In the genomic region with DNA sequence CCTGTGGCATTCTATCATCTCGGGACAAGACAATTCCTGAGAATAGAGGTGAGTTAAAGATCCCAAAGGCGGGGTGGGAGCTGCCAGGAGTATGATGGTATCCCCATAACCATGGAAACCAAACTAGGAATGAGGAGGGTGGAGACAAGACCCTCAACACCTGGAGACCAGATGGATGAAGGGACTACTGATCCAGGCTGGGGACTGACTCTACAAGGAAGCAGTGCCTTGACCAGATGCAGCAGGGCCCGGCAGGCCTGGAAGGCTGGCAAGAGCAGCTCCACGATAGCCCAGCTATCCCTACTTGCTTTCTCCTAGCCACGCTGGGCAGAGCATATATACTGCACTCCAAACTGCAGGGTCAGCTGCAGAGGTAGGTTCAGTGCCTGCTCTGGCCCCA, we compare ENCODE assay signal across 11 mouse cellular contexts. TPM values are rescaled to one million over a fixed set of nuclear protein-coding genes. Genes with fewer than 3 reads are reported as not detected.
DNase-seq lines count a peak whose midpoint lies in the region; ATAC-seq lines count a peak whose summit lies in the region.
"Had no signal": no experiment of that assay in that cellular context is flagged by ENCODE, and none has a peak within 500 bp of the region (broad histone marks: within the 10 kb centered on the region; RNA-seq: fewer than 3 reads in every experiment).

No protein-coding gene starts in this region.

- 0 out of 2 replicates have a peak, but pooled peaks have one; percentile 3 for ATAC-seq in kidney, embryonic 15.5 days (replicated peaks; ENCODE audit: low FRiP score)
- 0 out of 2 replicates have a peak, but pooled peaks have one; percentile 41 for ATAC-seq in embryonic facial prominence, embryonic 12.5 days (ENCODE audit: insufficient number of reproducible peaks, insufficient read depth, low FRiP score, low TSS enrichment)
- 0 out of 2 replicates have a peak, but pooled peaks have one; percentile 33 for ATAC-seq in limb, embryonic 13.5 days (ENCODE audit: low FRiP score, low read depth)
- ATAC-seq: midbrain, embryonic 13.5 days had no signal

- WGBS in kidney, embryonic 15.5 days, result 72% methylated on average over 5 of the region's 5 CpGs
- 45% methylated on average over 5 of the region's 5 CpGs for WGBS in embryonic facial prominence, embryonic 12.5 days
- 41% methylated on average over 5 of the region's 5 CpGs for WGBS in limb, embryonic 13.5 days

- peak overlapping the region; percentile 26; the same call in 1 of the 2 replicates for H3K9ac ChIP-seq in kidney, embryonic 15.5 days
- H3K9ac ChIP-seq in embryonic facial prominence, embryonic 12.5 days, result no peak overlapping the region
- H3K9ac ChIP-seq in limb, embryonic 13.5 days, result no peak overlapping the region
- H3K9ac ChIP-seq: midbrain, embryonic 13.5 days had no signal

- DNase-seq in gastrocnemius, postnatal 10 days, result peak; percentile 3
- no peak for DNase-seq in gastrocnemius, adult 8-10 months (ENCODE audit: low spot score in 2 of 2)
- DNase-seq in kidney, postnatal 36 days, result no peak
- DNase-seq in MN1 (ENCODE audit: low spot score), result no peak
- DNase-seq in ovary, postnatal 14 days (ENCODE audit: low spot score), result no peak
- DNase-seq: thymus, adult 18-20 months had no signal

- H3K9me3 ChIP-seq in kidney, embryonic 15.5 days (replicated peaks), result no peaks in the 10 kb centered on the region
- H3K9me3 ChIP-seq in embryonic facial prominence, embryonic 12.5 days, result no peaks in the 10 kb centered on the region
- no peaks in the 10 kb centered on the region for H3K9me3 ChIP-seq in limb, embryonic 13.5 days
- H3K9me3 ChIP-seq: G1E; midbrain, embryonic 13.5 days had no signal

- no peaks in the 10 kb centered on the region for H3K36me3 ChIP-seq in kidney, embryonic 15.5 days
- no peaks in the 10 kb centered on the region for H3K36me3 ChIP-seq in embryonic facial prominence, embryonic 12.5 days
- H3K36me3 ChIP-seq in limb, embryonic 13.5 days, result no peaks in the 10 kb centered on the region
- H3K36me3 ChIP-seq: G1E; midbrain, embryonic 13.5 days had no signal

- H3K27ac ChIP-seq in kidney, embryonic 15.5 days, result peak overlapping the region; percentile 81
- no peak overlapping the region for H3K27ac ChIP-seq in embryonic facial prominence, embryonic 12.5 days
- H3K27ac ChIP-seq in limb, embryonic 13.5 days, result no peak overlapping the region
- H3K27ac ChIP-seq: midbrain, embryonic 13.5 days had no signal

- H3K27me3 ChIP-seq in kidney, embryonic 15.5 days, result no peaks in the 10 kb centered on the region
- no peaks in the 10 kb centered on the region for H3K27me3 ChIP-seq in embryonic facial prominence, embryonic 12.5 days
- H3K27me3 ChIP-seq in limb, embryonic 13.5 days, result no peaks in the 10 kb centered on the region
- H3K27me3 ChIP-seq: midbrain, embryonic 13.5 days had no signal

- H3K4me2 ChIP-seq in kidney, embryonic 15.5 days, result peak overlapping the region; percentile 44
- H3K4me2 ChIP-seq in embryonic facial prominence, embryonic 12.5 days (replicated peaks), result 0 out of 2 replicates have a peak overlapping the region, but pooled peaks have one; percentile 5
- H3K4me2 ChIP-seq in limb, embryonic 13.5 days (replicated peaks), result peak overlapping the region; percentile 33; the same call in 1 of the 2 replicates
- H3K4me2 ChIP-seq: midbrain, embryonic 13.5 days had no signal

- H3K4me1 ChIP-seq in kidney, embryonic 15.5 days, result peaks cover 30% of the 10 kb centered on the region
- H3K4me1 ChIP-seq in embryonic facial prominence, embryonic 12.5 days, result peaks cover 14% of the 10 kb centered on the region
- peaks cover 31% of the 10 kb centered on the region for H3K4me1 ChIP-seq in limb, embryonic 13.5 days

- H3K4me3 ChIP-seq in kidney, embryonic 15.5 days (replicated peaks), result no peak overlapping the region
- H3K4me3 ChIP-seq in embryonic facial prominence, embryonic 12.5 days, result no peak overlapping the region
- no peak overlapping the region for H3K4me3 ChIP-seq in limb, embryonic 13.5 days
- H3K4me3 ChIP-seq: midbrain, embryonic 13.5 days had no signal

RNA-seq across cellular contexts. Expression of a gene that starts 0.5 kb away (rescaled TPM):
- 10 to 100 TPM; 22.5 to 33.5 TPM for total RNA-seq in gastrocnemius, postnatal 10 days (2021)
- 1 to 10 TPM; 4.9 to 7.0 (median 5.2) TPM for total RNA-seq in gastrocnemius, adult 8-10 months (2022)
- polyA plus RNA-seq in kidney, embryonic 15.5 days (2015; fragmentation: Nextera tagmentation; extraction: Ambion mirVana), result 22.0 and 24.6 TPM in 2 replicates
- polyA plus RNA-seq in embryonic facial prominence, embryonic 12.5 days (2016; fragmentation: Nextera tagmentation; extraction: Ambion mirVana), result 16.4 and 20.3 TPM in 2 replicates
- 13.7 and 15.5 TPM in 2 replicates for polyA plus RNA-seq in limb, embryonic 13.5 days (2015; fragmentation: Nextera tagmentation; extraction: Ambion mirVana)
